Mouse (Mus musculus): Measurements from ENCODE around the gene Rab3c. TPM values are rescaled to one million over a fixed set of nuclear protein-coding genes. Genes with fewer than 3 reads are reported as not detected.

Rab3c gene
- polyA plus RNA-seq, 1 experiment from 2014 or later: 3.0 TPM

GRCm38 (mm10) chr13:110248481-110248880 is 32.3 kb downstream of the Rab3c start:
- H3K4me1 ChIP-seq (replicated peaks; ENCODE audit: control insufficient read depth, insufficient read depth, low read length): no peaks in the 10 kb centered on the region
- 76% methylated on average over 2 of the region's 2 CpGs for WGBS
- no peak overlapping the region for H3K4me3 ChIP-seq (ENCODE audit: low read depth, low read length)
- no peak overlapping the region for H3K9ac ChIP-seq (ENCODE audit: low read depth, low read length)
- H3K27me3 ChIP-seq (replicated peaks; ENCODE audit: control insufficient read depth, insufficient read depth, low read length): no peaks in the 10 kb centered on the region
- no peak for ATAC-seq
- H3K9me3 ChIP-seq (ENCODE audit: control insufficient read depth): no peaks in the 10 kb centered on the region
- no peak overlapping the region for H3K27ac ChIP-seq (ENCODE audit: low read depth, low read length)
- no peak overlapping the region for H3K4me2 ChIP-seq (replicated peaks; ENCODE audit: low read depth)
- H3K36me3 ChIP-seq (ENCODE audit: control insufficient read depth, insufficient read depth): no peaks in the 10 kb centered on the region
- TF ChIP-seq CTCF (IDR thresholded peaks at IDR 0.05; ENCODE audit: low read depth): no peak

- no peaks in the 10 kb centered on the region for H3K9me3 ChIP-seq (ENCODE audit: control insufficient read depth)
- no peak for TF ChIP-seq CTCF (IDR thresholded peaks at IDR 0.05; ENCODE audit: low read depth)
- no peak for ATAC-seq
- no peak overlapping the region for H3K27ac ChIP-seq (ENCODE audit: low read depth, low read length)
- no peak overlapping the region for H3K4me3 ChIP-seq (ENCODE audit: low read depth, low read length)
- no peak overlapping the region for H3K4me2 ChIP-seq (replicated peaks; ENCODE audit: low read depth)
- 46% methylated on average over 3 of the region's 3 CpGs for WGBS
- H3K9ac ChIP-seq (ENCODE audit: low read depth, low read length): no peak overlapping the region
- H3K4me1 ChIP-seq (replicated peaks; ENCODE audit: control insufficient read depth, insufficient read depth, low read length): no peaks in the 10 kb centered on the region
- no peaks in the 10 kb centered on the region for H3K36me3 ChIP-seq (ENCODE audit: control insufficient read depth, insufficient read depth)
- no peaks in the 10 kb centered on the region for H3K27me3 ChIP-seq (replicated peaks; ENCODE audit: control insufficient read depth, insufficient read depth, low read length)
Measured at GRCm38 (mm10) chr13:110238970-110239369, 41.8 kb downstream of the Rab3c start.

- TF ChIP-seq CTCF (IDR thresholded peaks at IDR 0.05; ENCODE audit: low read depth): no peak
Measured at GRCm38 (mm10) chr13:110237209-110237935, 43.4 kb downstream of the Rab3c start.

GRCm38 (mm10) chr13:110233364-110233763 is 47.4 kb downstream of the Rab3c start:
- no peak overlapping the region for H3K27ac ChIP-seq (ENCODE audit: low read depth, low read length)
- no peak overlapping the region for H3K4me2 ChIP-seq (replicated peaks; ENCODE audit: low read depth)
- no peak overlapping the region for H3K9ac ChIP-seq (ENCODE audit: low read depth, low read length)
- no peaks in the 10 kb centered on the region for H3K9me3 ChIP-seq (ENCODE audit: control insufficient read depth)
- no peaks in the 10 kb centered on the region for H3K27me3 ChIP-seq (replicated peaks; ENCODE audit: control insufficient read depth, insufficient read depth, low read length)
- TF ChIP-seq CTCF (IDR thresholded peaks at IDR 0.05; ENCODE audit: low read depth): no peak
- H3K4me3 ChIP-seq (ENCODE audit: low read depth, low read length): no peak overlapping the region
- H3K4me1 ChIP-seq (replicated peaks; ENCODE audit: control insufficient read depth, insufficient read depth, low read length): no peaks in the 10 kb centered on the region
- 94% methylated on average over 5 of the region's 5 CpGs for WGBS
- H3K36me3 ChIP-seq (ENCODE audit: control insufficient read depth, insufficient read depth): no peaks in the 10 kb centered on the region
- ATAC-seq: no peak

More at GRCm38 (mm10) chr13:110237209-110237935, 43.4 kb downstream of the Rab3c start:
- H3K27ac ChIP-seq (ENCODE audit: low read depth, low read length): no peak overlapping the region
- H3K9me3 ChIP-seq (ENCODE audit: control insufficient read depth): no peaks in the 10 kb centered on the region
- H3K27me3 ChIP-seq (replicated peaks; ENCODE audit: control insufficient read depth, insufficient read depth, low read length): no peaks in the 10 kb centered on the region
- H3K4me3 ChIP-seq (ENCODE audit: low read depth, low read length): no peak overlapping the region
- WGBS: 30% methylated on average over 10 of the region's 10 CpGs
- H3K9ac ChIP-seq (ENCODE audit: low read depth, low read length): no peak overlapping the region
- ATAC-seq: no peak
- H3K4me2 ChIP-seq (replicated peaks; ENCODE audit: low read depth): no peak overlapping the region
- no peaks in the 10 kb centered on the region for H3K36me3 ChIP-seq (ENCODE audit: control insufficient read depth, insufficient read depth)
- no peaks in the 10 kb centered on the region for H3K4me1 ChIP-seq (replicated peaks; ENCODE audit: control insufficient read depth, insufficient read depth, low read length)

- Histone ChIP-seq H3K4me3 (ENCODE audit: low read depth, low read length) (no peak overlapping the region), H3K9ac (ENCODE audit: low read depth, low read length) (no peak overlapping the region), H3K4me1 (replicated peaks; ENCODE audit: control insufficient read depth, insufficient read depth, low read length) (no peaks in the 10 kb centered on the region), H3K27me3 (replicated peaks; ENCODE audit: control insufficient read depth, insufficient read depth, low read length) (no peaks in the 10 kb centered on the region), H3K4me2 (replicated peaks; ENCODE audit: low read depth) (no peak overlapping the region), H3K9me3 (ENCODE audit: control insufficient read depth) (no peaks in the 10 kb centered on the region), H3K36me3 (ENCODE audit: control insufficient read depth, insufficient read depth) (no peaks in the 10 kb centered on the region), H3K27ac (ENCODE audit: low read depth, low read length) (no peak overlapping the region)
- 64% methylated on average over 5 of the region's 5 CpGs for WGBS
- ATAC-seq: no peak
- no peak for TF ChIP-seq CTCF (IDR thresholded peaks at IDR 0.05; ENCODE audit: low read depth)
Measured at GRCm38 (mm10) chr13:110231086-110231688, 49.6 kb downstream of the Rab3c start.

- no peaks in the 10 kb centered on the region for H3K9me3 ChIP-seq (ENCODE audit: control insufficient read depth)
- no peak for ATAC-seq
- H3K4me2 ChIP-seq (replicated peaks; ENCODE audit: low read depth): no peak overlapping the region
- no peak for TF ChIP-seq CTCF (IDR thresholded peaks at IDR 0.05; ENCODE audit: low read depth)
- no peaks in the 10 kb centered on the region for H3K4me1 ChIP-seq (replicated peaks; ENCODE audit: control insufficient read depth, insufficient read depth, low read length)
- no peaks in the 10 kb centered on the region for H3K27me3 ChIP-seq (replicated peaks; ENCODE audit: control insufficient read depth, insufficient read depth, low read length)
- H3K4me3 ChIP-seq (ENCODE audit: low read depth, low read length): no peak overlapping the region
- WGBS: 67% methylated on average over 4 of the region's 4 CpGs
- no peak overlapping the region for H3K27ac ChIP-seq (ENCODE audit: low read depth, low read length)
- no peaks in the 10 kb centered on the region for H3K36me3 ChIP-seq (ENCODE audit: control insufficient read depth, insufficient read depth)
- H3K9ac ChIP-seq (ENCODE audit: low read depth, low read length): no peak overlapping the region
Measured at GRCm38 (mm10) chr13:110230046-110230445, 50.8 kb downstream of the Rab3c start.
